Mouse (Mus musculus): ENCODE measurements around the gene Pcnt. TPM values are rescaled to one million over a fixed set of nuclear protein-coding genes. Genes with fewer than 3 reads are reported as not detected.

Gene Pcnt
- polyA plus RNA-seq, 1 experiment from 2014 or later = 6.5 TPM

DNA sequence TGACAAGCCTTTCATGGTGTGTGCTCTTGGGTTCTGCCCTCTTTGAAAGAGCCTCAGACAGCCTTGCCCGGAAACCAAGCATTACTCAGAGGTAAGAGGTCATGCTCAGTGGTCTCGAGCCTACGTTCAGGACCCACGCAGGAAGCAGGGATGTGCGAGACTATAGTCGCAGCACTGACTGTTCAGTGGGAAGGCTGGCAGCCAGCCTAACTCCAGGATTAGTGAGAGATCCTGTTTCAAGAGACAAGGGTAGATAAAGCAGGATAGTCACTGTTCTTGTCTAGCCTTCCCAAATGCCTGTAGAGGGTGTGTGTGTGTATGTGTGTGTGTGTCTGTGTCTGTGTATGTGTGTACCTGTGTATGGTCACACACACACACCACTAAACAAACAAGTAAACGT is 126.4 kb downstream of the Pcnt start:
- Histone ChIP-seq H3K9me3 (replicated peaks; ENCODE audit: control insufficient read depth, low read length, poor library complexity, severe bottlenecking) (no peaks in the 10 kb centered on the region), H3K27ac (ENCODE audit: low read length) (no peak overlapping the region), H3K4me1 (ENCODE audit: control insufficient read depth, insufficient read depth, low read length) (no peaks in the 10 kb centered on the region), H3K4me3 (ENCODE audit: low read depth, low read length) (no peak overlapping the region), H3K9ac (ENCODE audit: low read depth, low read length) (no peak overlapping the region), H3K36me3 (ENCODE audit: control insufficient read depth, insufficient read depth, low read length) (peaks cover 33% of the 10 kb centered on the region), H3K27me3 (ENCODE audit: control insufficient read depth, insufficient read depth, low read depth, low read length) (no peaks in the 10 kb centered on the region), H3K4me2 (ENCODE audit: low read length) (no peak overlapping the region)
- ATAC-seq = no peak
- 66% methylated on average over 7 of the region's 7 CpGs for WGBS

DNA sequence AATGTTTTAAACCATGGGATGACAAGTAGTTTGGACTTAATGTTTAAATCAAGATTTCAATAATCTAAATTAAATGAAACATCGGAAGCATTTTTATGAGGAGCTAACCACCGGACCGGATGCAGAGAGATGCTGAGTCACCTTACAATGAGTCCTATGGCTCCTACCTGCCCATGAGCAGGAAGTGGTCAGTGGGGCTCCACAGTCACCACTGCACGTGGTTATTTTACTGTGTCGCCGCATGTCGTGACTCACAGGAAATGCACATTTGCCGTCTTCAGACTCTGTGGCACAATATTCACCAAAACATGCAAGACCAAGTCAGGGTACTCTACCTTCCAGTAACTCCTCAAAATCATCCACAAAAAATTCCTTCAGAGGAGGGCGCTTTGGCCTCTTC is 135.8 kb downstream of the Pcnt start:
- Histone ChIP-seq H3K9ac (ENCODE audit: low read depth, low read length) (no peak overlapping the region), H3K4me2 (ENCODE audit: low read length) (no peak overlapping the region), H3K27me3 (ENCODE audit: control insufficient read depth, insufficient read depth, low read depth, low read length) (no peaks in the 10 kb centered on the region), H3K9me3 (replicated peaks; ENCODE audit: control insufficient read depth, low read length, poor library complexity, severe bottlenecking) (no peaks in the 10 kb centered on the region), H3K4me3 (ENCODE audit: low read depth, low read length) (no peak overlapping the region), H3K27ac (ENCODE audit: low read length) (no peak overlapping the region), H3K36me3 (ENCODE audit: control insufficient read depth, insufficient read depth, low read length) (peaks cover 28% of the 10 kb centered on the region), H3K4me1 (ENCODE audit: control insufficient read depth, insufficient read depth, low read length) (no peaks in the 10 kb centered on the region)
- 96% methylated on average over 9 of the region's 9 CpGs for WGBS
- no peak for ATAC-seq

Other genes with a start within 250 kb of the Pcnt start
- 419 and 423 TPM in 2 replicates for gene Prmt2, start 204.9 kb downstream of the Pcnt start, polyA plus RNA-seq (2015; fragmentation: Nextera tagmentation; extraction: Ambion mirVana)
- gene S100b, start 188.9 kb downstream of the Pcnt start, polyA plus RNA-seq (2015; fragmentation: Nextera tagmentation; extraction: Ambion mirVana) = 0.92 and 2.1 TPM in 2 replicates
- gene Dip2a, start 97.5 kb downstream of the Pcnt start, polyA plus RNA-seq (2015; fragmentation: Nextera tagmentation; extraction: Ambion mirVana) = 19.2 and 19.8 TPM in 2 replicates
- not detected in 2 replicates for gene AC141477.1, start 2.3 kb downstream of the Pcnt start, polyA plus RNA-seq (2015; fragmentation: Nextera tagmentation; extraction: Ambion mirVana)
- not detected in 2 replicates for gene 2610028H24Rik, start 6.3 kb upstream of the Pcnt start, polyA plus RNA-seq (2015; fragmentation: Nextera tagmentation; extraction: Ambion mirVana)
- 61.4 and 69.9 TPM in 2 replicates for gene Mcm3ap, start 26.1 kb upstream of the Pcnt start, polyA plus RNA-seq (2015; fragmentation: Nextera tagmentation; extraction: Ambion mirVana)
- gene Ybey, start 26.3 kb upstream of the Pcnt start, polyA plus RNA-seq (2015; fragmentation: Nextera tagmentation; extraction: Ambion mirVana) = 6.4 and 6.7 TPM in 2 replicates
- gene Lss, start 88.8 kb upstream of the Pcnt start, polyA plus RNA-seq (2015; fragmentation: Nextera tagmentation; extraction: Ambion mirVana) = 44.6 and 45.7 TPM in 2 replicates
- 0.16 TPM in 1 of 2 replicates, not detected in the other for gene Spatc1l, start 119.5 kb upstream of the Pcnt start, polyA plus RNA-seq (2015; fragmentation: Nextera tagmentation; extraction: Ambion mirVana)
- 0.09 TPM in 1 of 2 replicates, not detected in the other for gene Ftcd, start 132.9 kb upstream of the Pcnt start, polyA plus RNA-seq (2015; fragmentation: Nextera tagmentation; extraction: Ambion mirVana)
- gene Col6a2, start 180.8 kb upstream of the Pcnt start, polyA plus RNA-seq (2015; fragmentation: Nextera tagmentation; extraction: Ambion mirVana) = 11.5 and 13.9 TPM in 2 replicates

Measured in midbrain, embryonic 16.5 days (tissue).